Mouse (Mus musculus): Measurements from ENCODE around the gene Gm49393.
A peak's percentile ranks its signal among the peaks of the same experiment; 100 is the strongest.
"Not testable (repeated sequence)": the region's sequence is repeated elsewhere in the genome, so short reads cannot be mapped to it uniquely, and the experiment has no call there.

Gene Gm49393

DNA sequence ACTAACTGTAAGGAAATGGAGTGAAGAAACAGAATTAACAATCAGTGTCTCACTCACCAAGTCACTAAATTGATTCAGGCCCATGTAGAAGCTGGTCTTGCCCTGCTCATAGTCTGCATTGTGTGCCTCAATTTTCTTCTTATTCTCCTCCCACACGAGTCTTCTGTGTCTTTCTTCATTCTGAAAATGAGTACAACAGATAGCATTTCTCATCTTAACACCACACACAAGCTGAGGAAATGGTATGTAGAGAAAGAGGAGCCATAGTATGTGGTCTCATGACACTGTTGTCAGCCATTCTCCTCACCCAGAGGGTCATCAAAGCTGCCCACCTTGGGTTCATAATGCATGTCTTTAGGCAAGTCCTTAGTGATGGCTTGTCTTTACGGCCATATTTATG is at the start of gene Gm49393:
Gene Gm49393, minus strand, starts transcription at position 101 of the 400 bp plus-strand sequence.
- not testable (repeated sequence) for DNase-seq

DNA sequence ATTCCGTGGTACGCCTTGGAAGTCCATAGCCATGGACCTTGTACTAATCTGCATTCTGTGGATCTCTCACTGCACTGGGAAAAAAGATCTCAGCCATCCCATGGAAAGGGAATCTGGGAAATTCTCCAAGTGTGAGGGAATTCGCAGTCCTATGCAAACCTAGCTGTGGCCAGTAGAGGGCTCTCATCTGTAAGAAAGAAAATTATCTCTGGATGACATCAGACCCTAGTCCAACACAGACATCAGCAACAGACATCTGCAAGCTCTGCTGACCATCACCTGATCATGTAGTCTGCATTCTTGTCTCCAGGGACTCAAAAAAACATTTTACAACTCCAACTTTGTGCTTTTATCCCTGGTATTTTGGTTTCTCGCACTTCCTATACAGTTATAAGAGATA is 36.9 kb upstream of the Gm49393 start:
- DNase-seq = not testable (repeated sequence)

DNA sequence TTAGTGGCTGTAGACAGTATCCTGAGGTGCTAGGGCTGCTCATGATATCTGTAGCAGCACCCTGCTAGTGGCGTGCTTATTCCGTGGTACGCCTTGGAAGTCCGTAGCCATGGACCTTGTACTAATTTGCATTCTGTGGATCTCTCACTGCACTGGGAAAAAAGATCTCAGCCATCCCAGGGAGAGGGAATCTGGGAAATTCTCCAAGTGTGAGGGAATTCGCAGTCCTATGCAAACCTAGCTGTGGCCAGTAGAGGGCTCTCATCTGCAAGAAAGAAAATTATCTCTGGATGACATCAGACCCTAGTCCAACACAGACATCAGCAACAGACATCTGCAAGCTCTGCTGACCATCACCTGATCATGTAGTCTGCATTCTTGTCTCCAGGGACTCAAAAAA is 28.6 kb upstream of the Gm49393 start:
- DNase-seq = not testable (repeated sequence)

DNA sequence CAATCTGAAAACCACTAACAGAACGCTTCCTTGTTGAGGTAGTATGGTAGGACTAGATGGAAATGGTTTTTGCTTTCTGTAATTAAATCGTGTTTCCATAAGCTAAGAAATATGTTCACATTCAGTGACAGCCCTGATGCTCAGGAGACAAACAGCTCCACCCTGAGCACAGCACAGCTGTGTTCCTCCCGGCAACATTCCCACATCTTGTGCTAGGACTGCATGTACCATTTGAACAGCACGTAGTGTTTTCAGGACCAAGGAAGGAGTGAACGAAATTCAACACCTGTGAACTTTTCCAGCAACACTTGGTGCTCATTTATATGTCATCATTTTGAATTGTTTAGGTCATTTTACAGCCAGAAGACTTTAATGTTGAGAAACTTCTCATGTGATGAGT is 26.3 kb upstream of the Gm49393 start:
- no peak for DNase-seq

DNA sequence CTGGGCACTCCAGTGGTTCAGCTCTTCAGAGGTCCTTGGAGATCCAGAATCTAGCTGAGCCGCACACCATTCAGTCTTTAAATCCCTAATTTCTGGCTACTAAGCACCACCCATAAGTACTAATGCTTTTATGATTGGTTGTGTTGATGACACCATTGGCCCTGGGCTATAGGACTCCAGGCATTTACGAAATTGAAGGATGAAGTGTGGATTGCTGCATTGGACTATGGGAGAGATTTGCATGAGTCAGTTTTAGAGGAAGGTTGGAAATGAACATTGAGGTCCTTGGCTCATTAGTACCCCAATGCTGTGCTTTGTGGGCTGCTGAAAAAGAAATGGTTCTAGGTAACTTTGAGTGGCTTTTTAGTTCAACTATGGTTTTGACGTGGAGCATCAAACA is 6.5 kb upstream of the Gm49393 start, which contains the start of gene Tpbpa:
Gene Tpbpa, minus strand, starts transcription at position 101 of the 400 bp plus-strand sequence.
- not testable (repeated sequence) for DNase-seq

DNA sequence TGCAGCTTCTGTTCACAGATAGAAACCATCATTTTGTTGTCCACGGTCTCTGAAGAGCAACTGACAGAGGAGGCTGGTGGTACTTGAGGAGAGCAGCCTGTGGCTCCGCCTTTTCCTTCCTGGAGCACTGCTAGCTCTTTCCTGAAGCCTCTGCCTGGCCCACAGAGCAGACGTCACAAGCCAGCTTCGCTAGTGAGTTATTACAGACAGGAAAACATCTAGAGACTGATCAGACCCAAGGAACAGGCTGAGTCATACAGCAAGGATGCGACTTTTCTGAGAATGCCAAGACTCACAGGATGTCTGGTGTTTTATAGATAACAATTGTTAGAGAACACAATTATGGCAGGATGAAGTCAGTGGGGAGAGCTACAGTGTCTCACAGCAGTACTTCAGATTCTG is 1.1 kb upstream of the Gm49393 start, which contains the start of the genes Gm49391 and Ctla2a:
Gene Gm49391, minus strand, starts transcription at position 72 of the 402 bp plus-strand sequence.
Gene Ctla2a, minus strand, starts transcription at position 126 of the 402 bp plus-strand sequence.
- DNase-seq = no peak

DNA sequence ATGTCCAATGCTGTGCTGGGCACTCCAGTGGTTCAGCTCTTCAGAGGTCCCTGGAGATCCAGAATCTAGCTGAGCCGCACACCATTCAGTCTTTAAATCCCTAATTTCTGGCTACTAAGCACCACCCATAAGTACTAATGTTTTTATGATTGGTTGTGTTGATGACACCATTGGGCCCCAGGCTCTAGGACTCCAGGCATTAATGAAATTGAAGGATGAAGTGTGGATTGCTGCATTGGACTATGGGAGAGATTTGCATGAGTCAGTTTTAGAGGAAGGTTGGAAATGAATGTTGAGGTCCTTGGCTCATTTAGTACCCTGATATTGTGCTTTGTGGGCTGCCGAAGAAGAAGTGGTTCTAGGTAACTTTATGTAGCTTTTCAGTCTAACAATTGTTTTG is 30.6 kb downstream of the Gm49393 start, which contains the start of gene Tpbpb:
Gene Tpbpb, minus strand, starts transcription at position 101 of the 400 bp plus-strand sequence.
- not testable (repeated sequence) for DNase-seq

DNA sequence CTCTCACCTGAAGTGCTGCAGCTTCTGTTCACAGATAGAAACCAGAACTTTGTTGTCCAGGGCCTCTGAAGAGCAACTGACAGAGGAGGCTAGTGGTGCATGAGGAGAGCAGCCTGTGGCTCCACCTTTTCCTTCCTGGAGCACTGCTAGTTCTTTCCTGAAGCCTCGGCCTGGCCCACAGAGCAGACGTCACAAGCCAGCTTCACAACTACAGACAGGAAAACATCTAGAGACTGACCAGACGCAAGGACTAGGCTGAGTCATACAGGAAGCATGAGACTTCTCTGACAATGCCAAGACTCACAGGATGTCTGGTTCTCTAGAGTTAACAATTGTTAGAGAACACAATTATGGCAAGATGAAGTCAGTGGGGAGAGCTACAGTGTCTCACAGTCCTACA is 38.1 kb downstream of the Gm49393 start, which contains the start of gene Ctla2b:
Gene Ctla2b, minus strand, starts transcription at position 120 of the 400 bp plus-strand sequence.
- DNase-seq = peak; percentile 65

DNA sequence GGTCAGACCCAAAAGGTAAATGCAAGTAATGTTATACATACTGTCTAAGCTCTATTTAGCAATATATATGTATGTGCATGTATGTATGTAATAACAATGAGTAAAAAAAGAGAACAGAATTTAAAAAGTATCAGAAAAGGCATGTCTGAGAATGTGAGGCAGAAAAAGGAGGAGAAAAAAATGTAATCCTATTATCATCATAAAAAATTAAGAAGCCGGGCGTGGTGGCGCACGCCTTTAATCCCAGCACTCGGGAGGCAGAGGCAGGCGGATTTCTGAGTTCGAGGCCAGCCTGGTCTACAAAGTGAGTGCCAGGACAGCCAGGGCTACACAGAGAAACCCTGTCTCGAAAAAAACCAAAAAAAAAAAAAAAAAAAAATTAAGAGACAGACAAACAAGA is 38.6 kb downstream of the Gm49393 start, which contains the start of gene Gm49392:
Gene Gm49392, minus strand, starts transcription at position 101 of the 400 bp plus-strand sequence.
- not testable (repeated sequence) for DNase-seq

DNA sequence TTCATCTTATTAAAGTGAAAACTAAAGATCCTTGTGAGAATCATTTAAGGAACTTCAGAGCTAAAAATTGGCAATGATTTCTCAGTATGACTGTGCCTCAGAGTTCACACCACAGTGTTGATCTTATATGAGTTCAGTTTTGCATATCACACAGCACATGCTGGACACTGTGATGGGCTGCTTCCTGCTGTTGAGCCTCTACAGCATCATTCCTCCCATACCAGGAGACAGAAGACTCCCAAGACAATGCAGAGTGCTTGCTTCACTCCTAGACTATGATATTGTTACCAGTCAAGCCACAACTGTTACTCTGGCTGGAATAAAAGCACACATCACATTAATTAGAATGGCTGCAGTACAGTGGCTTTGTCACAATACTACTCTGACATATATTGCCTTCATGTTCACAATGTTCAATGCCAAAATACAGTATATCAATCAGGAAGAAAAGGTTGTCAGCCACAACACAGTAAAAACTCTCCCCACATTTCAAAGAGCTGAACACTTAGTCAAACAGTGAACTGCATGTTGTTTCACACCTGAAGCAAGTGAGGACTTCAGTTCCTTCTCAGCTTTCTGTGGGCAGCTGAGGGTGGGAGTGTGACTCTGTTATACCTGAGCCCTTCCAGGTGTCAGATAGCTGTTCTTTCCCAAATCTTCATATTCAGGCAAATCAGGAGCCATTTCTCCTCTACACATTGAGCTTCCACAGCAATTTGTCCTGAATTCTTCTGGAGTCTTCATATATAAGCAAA is 39.8 kb downstream of the Gm49393 start:
- DNase-seq = no peak

DNA sequence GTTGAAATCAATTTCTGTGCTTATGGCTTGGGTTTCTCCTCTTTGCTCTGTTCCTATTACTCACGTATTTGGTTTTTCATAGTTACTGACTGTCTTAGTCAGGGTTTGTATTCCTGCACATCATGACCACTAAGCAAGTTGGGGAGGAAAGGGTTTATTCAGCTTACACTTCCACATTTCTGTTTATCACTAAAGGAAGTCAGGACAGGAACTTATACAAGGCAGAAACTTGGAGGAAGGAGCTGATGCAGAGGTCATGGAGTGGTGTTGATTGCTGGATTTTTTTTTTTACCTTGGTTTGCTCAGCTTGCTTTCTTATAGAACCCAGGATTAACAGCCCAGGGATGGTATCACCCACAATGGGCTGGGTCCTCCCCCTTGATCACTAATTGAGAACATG is 43.1 kb downstream of the Gm49393 start:
- DNase-seq = no peak

DNA sequence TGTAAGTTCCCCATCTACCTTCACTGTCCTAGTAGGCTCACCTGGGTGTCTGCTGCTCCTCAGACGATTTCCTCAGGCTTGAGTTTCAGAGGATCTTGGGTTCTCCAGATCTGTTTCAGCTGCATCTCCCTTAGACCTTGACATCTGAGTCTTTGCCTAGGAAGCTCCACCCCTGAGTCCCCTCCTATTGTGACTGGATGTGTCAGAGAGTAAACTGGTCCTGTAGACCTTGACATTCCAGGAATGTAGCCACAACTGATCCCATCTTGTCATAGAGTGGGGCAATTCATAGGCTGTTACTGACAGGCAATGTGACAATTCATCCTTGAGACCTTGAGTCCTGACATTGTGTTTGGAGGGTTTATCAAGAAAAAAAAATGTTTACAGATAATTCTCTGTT is 71.1 kb downstream of the Gm49393 start, which contains the start of gene 4930486L24Rik:
Gene 4930486L24Rik, minus strand, starts transcription at position 195 of the 400 bp plus-strand sequence.
- DNase-seq = no peak

DNA sequence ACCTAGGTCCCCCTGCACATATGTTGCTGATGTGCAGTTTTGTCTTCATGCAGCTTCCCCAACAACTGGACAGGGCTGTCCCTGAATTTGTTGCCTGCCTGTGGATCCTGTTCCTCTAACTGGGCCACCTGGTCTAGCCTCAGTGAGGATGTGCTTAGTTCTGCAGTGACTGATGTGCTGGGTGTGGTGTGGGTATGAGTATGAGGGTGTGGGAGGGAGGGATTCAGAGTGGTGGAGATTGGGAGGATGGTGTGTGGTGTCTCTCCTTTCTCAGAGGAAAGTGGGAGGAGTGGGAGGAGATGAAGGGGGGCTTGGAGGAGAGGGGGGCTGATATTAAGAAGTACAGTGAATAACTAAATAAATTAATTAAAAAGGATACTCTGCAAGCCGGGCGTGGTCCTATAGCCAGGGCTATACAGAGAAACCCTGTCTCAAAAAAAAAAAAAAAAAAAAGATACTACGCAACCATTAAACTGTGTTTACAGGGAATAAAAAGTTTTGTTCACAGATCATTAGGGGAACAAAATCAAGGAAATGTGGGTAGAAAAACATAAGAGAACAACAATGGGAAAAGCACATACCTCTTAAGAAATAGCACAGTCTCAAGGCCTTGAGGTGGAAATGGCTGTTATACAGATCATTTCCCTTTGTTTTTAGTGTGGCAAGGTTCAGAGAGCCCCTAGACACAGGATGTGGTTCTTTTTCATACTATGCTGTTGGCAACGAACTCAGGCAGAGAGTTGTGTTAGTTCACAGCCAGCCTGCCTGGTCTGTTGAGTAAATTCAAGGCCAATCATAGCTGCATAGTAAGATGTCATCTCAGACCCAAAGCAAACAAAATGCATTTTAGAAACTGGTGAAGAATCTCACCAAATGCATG is 86.9 kb downstream of the Gm49393 start:
- DNase-seq = no peak

DNA sequence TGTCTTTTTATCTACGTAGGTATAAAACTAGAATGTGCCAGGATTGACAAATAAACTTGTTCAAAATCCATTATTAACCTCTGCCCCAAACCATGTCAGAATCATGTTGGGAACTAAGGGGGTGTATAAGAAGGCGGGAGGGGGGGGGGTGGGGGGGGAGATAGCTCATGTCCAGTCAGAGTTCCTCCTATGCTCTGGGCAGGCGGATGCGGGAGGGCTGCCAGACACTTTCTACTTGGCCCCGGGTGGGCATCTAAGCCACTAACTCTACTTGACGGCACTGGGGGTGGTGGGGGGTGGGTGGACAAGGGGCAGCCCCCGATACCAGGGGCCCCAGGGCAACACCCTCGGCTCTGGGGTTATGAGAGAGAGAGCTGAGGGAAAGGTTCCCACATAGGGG is 92.2 kb downstream of the Gm49393 start:
- no peak for DNase-seq

DNA sequence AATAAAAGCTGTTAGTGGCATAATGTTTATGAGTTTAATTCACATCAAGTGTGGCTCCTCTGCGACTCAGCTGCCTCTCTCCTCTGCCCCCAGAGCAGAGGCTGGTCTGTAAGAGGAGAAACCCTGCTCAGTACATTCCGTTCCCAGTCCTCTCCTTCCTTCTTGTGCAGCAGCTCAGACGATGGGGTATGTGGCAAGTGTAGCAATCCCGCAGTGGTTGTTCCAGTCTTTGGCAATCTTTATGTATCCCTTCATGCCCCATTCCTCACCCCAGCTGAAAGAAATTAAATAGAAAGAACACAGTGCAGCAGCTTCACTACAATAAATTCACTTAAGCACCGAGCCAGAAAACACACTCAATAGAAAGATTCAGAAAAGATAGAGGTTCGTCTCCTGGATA is 92.7 kb downstream of the Gm49393 start:
- no peak for DNase-seq

DNA sequence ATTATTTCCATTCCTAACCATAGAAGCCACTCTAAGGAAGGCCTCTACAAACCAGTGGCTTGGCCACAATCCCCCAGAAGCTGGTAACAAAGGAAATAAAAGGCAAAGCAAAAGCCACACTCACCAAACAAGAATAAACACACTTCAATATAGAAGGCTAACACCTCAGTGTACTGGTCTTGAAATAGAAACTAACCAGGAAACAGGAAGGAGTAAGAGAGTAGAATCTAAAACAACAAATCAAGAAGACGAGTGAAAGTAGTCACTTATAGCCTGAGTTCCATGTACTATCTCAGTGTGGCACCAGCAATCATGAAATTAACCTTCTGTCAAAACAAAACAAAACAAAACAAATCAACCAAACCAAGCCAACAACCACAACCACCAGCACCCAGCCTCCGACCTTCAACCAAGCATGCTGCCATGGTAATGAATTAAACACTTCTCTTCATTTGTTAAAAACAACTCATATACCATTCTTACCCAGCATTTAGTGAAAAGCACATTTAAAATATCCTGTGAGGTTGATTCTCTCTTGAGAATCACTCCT is 96.0 kb downstream of the Gm49393 start:
- no peak for DNase-seq

DNA sequence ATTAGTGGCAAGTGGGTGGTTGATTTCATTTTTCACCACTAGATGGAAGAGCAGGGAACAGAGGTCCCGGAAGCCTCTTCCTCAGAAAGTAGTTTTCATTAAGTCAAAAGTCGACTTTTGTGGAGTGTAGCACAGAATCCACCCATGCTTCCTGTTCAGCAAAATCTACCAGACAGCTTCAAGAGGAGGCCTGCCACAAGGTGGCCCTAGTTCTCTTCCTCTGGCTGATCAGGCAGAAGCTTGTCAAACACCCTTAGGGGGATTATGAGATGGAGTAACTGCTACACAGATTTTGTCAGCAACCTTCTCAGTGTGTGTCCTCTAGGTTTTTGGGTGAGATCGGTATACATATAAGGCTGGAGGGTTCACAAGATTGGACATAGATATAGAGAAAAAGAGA is 109.3 kb downstream of the Gm49393 start:
- DNase-seq = no peak

DNA sequence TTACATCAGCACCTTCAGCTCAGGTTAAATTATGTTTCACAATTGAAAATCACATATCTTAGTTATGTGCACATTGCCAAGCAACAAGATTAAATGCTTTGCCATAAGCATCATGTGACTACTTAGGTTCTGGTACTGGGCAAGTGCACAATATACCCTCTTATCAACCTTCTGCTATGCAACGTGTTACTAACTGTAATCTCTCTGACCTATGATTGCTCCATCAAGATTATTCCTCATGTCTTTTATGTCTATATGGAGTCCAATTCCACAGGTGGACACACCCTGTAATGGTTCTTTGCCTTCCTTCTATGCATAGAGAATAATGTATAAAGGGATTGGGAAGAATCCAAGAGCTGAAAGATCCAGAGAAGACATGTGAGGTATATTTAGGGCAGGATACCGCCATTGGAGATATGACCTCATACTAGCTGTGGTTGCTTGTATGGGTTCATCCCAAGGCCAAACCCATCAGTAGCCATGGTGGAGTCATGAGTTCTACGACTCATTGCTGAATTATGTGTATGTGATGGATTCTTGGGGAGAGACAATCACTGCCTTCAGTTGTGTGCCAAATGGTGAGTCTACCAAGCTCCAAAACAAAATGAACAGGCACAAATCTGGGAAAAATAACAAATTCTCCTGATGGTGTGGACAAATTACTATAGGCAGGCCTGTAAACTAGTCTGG is 114.8 kb downstream of the Gm49393 start:
- no peak for DNase-seq

DNA sequence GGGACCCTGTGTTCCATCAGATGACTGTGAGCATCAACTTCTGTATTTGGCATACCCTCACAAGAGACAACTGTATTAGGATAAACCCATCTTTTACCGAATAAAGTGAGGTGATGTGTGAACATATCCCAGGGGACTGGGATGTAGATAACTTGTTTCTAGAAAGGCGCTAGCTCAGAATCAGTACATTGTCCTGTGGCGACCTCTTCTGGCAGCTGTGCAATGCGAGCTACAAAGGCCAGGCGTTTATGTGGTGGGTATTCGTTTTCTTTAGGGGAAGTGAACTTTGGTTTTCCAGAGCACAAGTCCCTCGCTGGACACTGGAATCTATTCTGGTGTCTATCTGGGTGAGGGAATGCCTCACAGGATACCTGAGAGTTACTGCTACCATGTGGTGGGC is 115.9 kb downstream of the Gm49393 start:
- no peak for DNase-seq

DNA sequence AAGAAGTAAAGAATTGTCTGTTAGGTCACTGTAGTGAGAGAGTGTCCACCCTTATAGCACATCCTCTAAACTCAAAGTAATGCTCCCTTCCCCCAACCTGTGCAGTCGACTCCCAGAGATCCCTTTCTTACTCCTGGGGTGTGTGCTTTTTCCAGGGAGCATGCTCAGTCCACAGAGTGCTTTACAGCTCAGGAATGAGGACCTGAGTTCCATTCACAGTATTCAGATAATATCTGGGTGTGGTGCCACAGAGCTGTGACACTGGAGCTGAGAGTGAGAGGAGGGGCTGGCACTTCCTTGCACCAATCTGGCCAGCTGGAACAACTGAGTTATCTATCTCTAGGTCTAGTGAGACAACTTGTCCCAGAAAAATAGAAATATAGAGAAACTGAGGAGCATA is 121.7 kb downstream of the Gm49393 start:
- DNase-seq = no peak

DNA sequence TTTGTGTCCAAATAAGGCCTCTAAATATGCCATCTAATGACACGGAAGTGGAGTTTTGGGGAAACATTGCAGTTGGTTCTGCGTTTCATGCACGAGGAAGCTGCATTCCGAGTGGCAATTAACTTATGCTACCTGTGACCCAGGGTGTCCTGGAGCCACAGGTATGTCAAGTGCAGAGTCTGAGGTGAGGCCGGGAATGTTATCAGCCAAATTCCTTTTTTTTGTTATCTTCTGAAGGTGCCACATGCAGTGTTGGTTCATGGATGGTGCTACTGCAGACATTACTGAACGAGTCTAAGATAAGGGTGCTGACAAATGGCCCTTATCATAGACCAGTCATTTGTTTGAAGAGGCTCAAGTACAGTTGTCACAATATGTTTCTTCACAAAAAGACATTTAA is 122.6 kb downstream of the Gm49393 start:
- no peak for DNase-seq

DNA sequence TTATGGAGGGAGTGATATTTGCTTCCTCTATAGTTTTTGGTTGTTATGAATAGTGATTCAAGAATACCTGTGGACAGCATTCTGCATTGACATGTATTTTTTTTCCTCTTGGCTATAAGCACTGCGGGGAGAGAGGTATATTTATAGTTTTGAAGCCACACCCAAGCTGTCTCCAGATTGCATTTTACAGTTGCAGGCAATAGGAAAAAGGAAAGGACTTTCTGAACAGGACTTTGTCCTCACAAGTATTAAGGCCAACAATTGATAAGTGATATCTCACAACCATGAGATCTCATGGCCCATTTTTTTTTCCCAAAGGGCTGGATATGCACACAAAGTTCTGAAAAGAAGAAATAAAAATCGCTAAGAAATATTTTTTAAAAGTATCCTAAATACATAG is 125.7 kb downstream of the Gm49393 start:
- no peak for DNase-seq

Data from layer of hippocampus, adult 9-11 months (tissue).